Mouse (Mus musculus) kidney, postnatal 0 days (tissue): ENCODE results near the gene Ankdd1b. TPM values are rescaled to one million over a fixed set of nuclear protein-coding genes. Genes with fewer than 3 reads are reported as not detected.

Source experiments
- ATAC-seq: fragments of 200-750 bp; cut with Nextera tagmentation; replicated peaks from 2 replicates; pipeline ENCODE4 v1.8.0; 2017; ENCODE audit warnings: low read depth, moderate number of reproducible peaks, moderate TSS enrichment, moderate library complexity; ENCODE audit not compliant: low FRiP score
- DNase-seq: peaks from one replicate; pipeline ENCODE4 v3.0.0-alpha.2; 2016; ENCODE audit warnings: low spot score
- H3K27ac ChIP-seq: fragments of 300-500 bp; sonication (generic); 2 replicates; pipeline ENCODE4 v1.5.1; 2014; ENCODE audit warnings: mild to moderate bottlenecking
- H3K27me3 ChIP-seq: fragments of 300-500 bp; sonication (generic); 2 replicates; pipeline ENCODE4 v1.6.1; 2014; ENCODE audit warnings: low read length, mixed read lengths; ENCODE audit not compliant: insufficient read depth
- H3K36me3 ChIP-seq: fragments of 300-500 bp; sonication (generic); 2 replicates; pipeline ENCODE4 v1.6.1; 2014; ENCODE audit warnings: low read length, mixed read lengths; ENCODE audit not compliant: insufficient read depth
- H3K4me1 ChIP-seq: fragments of 300-500 bp; sonication (generic); replicated peaks from 2 replicates; pipeline ENCODE4 v1.6.1; 2014; ENCODE audit warnings: antibody characterized with exemption, low read length, mixed read lengths; ENCODE audit not compliant: insufficient read depth
- H3K4me2 ChIP-seq: fragments of 300-500 bp; sonication (generic); 2 replicates; pipeline ENCODE4 v1.6.1; 2014; ENCODE audit warnings: mild to moderate bottlenecking, low read length, moderate library complexity, mixed read lengths
- H3K4me3 ChIP-seq: fragments of 300-500 bp; sonication (generic); replicated peaks from 2 replicates; pipeline ENCODE4 v1.5.1; 2014; ENCODE audit warnings: low read depth, low read length
- H3K9ac ChIP-seq: fragments of 300-500 bp; sonication (generic); 2 replicates; pipeline ENCODE4 v1.6.1; 2014; ENCODE audit warnings: low read depth, low read length
- H3K9me3 ChIP-seq: fragments of 300-500 bp; sonication (generic); replicated peaks from 2 replicates; pipeline ENCODE4 v1.6.1; 2016; ENCODE audit warnings: low read length, inconsistent platforms, mixed read lengths
- CTCF ChIP-seq: IDR thresholded peaks from 2 replicates; pipeline ENCODE4 v1.5.1; 2016; ENCODE audit warnings: antibody characterized with exemption, low read depth, mild to moderate bottlenecking, moderate library complexity
- WGBS: fragments of 180-500 bp; shearing (Covaris S2); extraction: QIAGEN DNeasy Blood & Tissue Kit; methylation state at CpG from one replicate; pipeline ENCODE4 v1.1.7; 2014; 5-methylcytosine and 5-hydroxymethylcytosine counted together
- polyA plus RNA-seq: library from polyadenylated mRNA; unstranded; fragments of >200 nt; fragmentation: Nextera tagmentation; extraction: Ambion mirVana; gene quantifications from 2 replicates; pipeline ENCODE4 v1.2.1, GENCODE M21; 2015

Ankdd1b gene
- polyA plus RNA-seq, 1 experiment from 2014 or later = 0.32 TPM

- H3K36me3 ChIP-seq = peaks cover 22% of the 10 kb centered on the region
- no peaks in the 10 kb centered on the region for H3K9me3 ChIP-seq
- 88% methylated on average over 6 of the region's 6 CpGs for WGBS
These were observed 56.6 kb downstream of the Ankdd1b start for GRCm38 (mm10) chr13:96414384-96414783.

GRCm38 (mm10) chr13:96408786-96409185, 62.2 kb downstream of the Ankdd1b start:
- no peak for DNase-seq
- no peak overlapping the region for H3K27ac ChIP-seq
- no peaks in the 10 kb centered on the region for H3K4me1 ChIP-seq
- H3K9me3 ChIP-seq = no peaks in the 10 kb centered on the region
- H3K4me2 ChIP-seq = no peak overlapping the region
- no peak for TF ChIP-seq CTCF
- WGBS = 96% methylated on average over 1 of the region's 1 CpGs
- ATAC-seq = no peak
- H3K9ac ChIP-seq = no peak overlapping the region
- H3K36me3 ChIP-seq = peaks cover 29% of the 10 kb centered on the region
- no peaks in the 10 kb centered on the region for H3K27me3 ChIP-seq
- H3K4me3 ChIP-seq = no peak overlapping the region

More at GRCm38 (mm10) chr13:96414384-96414783, 56.6 kb downstream of the Ankdd1b start:
- H3K4me3 ChIP-seq = no peak overlapping the region
- no peak for DNase-seq
- H3K27me3 ChIP-seq = no peaks in the 10 kb centered on the region
- H3K4me1 ChIP-seq = no peaks in the 10 kb centered on the region
- no peak for ATAC-seq
- no peak overlapping the region for H3K27ac ChIP-seq
- H3K4me2 ChIP-seq = no peak overlapping the region
- TF ChIP-seq CTCF = no peak
- no peak overlapping the region for H3K9ac ChIP-seq

GRCm38 (mm10) chr13:96407040-96407439, 64.0 kb downstream of the Ankdd1b start:
- Histone ChIP-seq H3K27ac (no peak overlapping the region), H3K9me3 (no peaks in the 10 kb centered on the region)
- no peak; the same call in 1 of the 2 replicates for ATAC-seq

GRCm38 (mm10) chr13:96405518-96405917, 65.5 kb downstream of the Ankdd1b start:
- H3K9ac ChIP-seq = no peak overlapping the region
- ATAC-seq (no peak), DNase-seq (no peak)
- H3K36me3 ChIP-seq = peaks cover 39% of the 10 kb centered on the region
- no peak overlapping the region for H3K27ac ChIP-seq
- TF ChIP-seq CTCF = no peak
- 90% methylated on average over 2 of the region's 2 CpGs for WGBS
- no peak overlapping the region for H3K4me2 ChIP-seq
- no peaks in the 10 kb centered on the region for H3K27me3 ChIP-seq
- no peaks in the 10 kb centered on the region for H3K9me3 ChIP-seq
- H3K4me1 ChIP-seq = no peaks in the 10 kb centered on the region
- H3K4me3 ChIP-seq = no peak overlapping the region

More at GRCm38 (mm10) chr13:96407040-96407439, 64.0 kb downstream of the Ankdd1b start:
- Histone ChIP-seq H3K9ac (no peak overlapping the region), H3K4me2 (no peak overlapping the region), H3K36me3 (peaks cover 37% of the 10 kb centered on the region), H3K4me3 (no peak overlapping the region), H3K27me3 (no peaks in the 10 kb centered on the region), H3K4me1 (no peaks in the 10 kb centered on the region)
- TF ChIP-seq CTCF = peak; percentile 85
- peak; percentile 70 for DNase-seq
- WGBS = 68% methylated on average over 4 of the region's 4 CpGs

- DNase-seq (no peak), ATAC-seq (no peak)
- TF ChIP-seq CTCF = no peak
- Histone ChIP-seq H3K27me3 (no peaks in the 10 kb centered on the region), H3K9me3 (no peaks in the 10 kb centered on the region), H3K9ac (no peak overlapping the region), H3K4me3 (no peak overlapping the region), H3K4me1 (no peaks in the 10 kb centered on the region), H3K4me2 (no peak overlapping the region), H3K27ac (no peak overlapping the region), H3K36me3 (peaks cover 65% of the 10 kb centered on the region)
- WGBS = 92% methylated on average over 5 of the region's 5 CpGs
These were observed 69.7 kb downstream of the Ankdd1b start for GRCm38 (mm10) chr13:96401251-96401650.

GRCm38 (mm10) chr13:96389301-96389700, 81.7 kb downstream of the Ankdd1b start:
- Histone ChIP-seq H3K27me3 (no peaks in the 10 kb centered on the region), H3K9me3 (no peaks in the 10 kb centered on the region), H3K4me1 (peaks cover 10% of the 10 kb centered on the region; the same call in 1 of the 2 replicates), H3K4me2 (peak overlapping the region; percentile 72), H3K27ac (no peak overlapping the region), H3K36me3 (peaks cover 27% of the 10 kb centered on the region), H3K9ac (peak overlapping the region; percentile 89; the same call in 1 of the 2 replicates), H3K4me3 (peak overlapping the region; percentile 86)
- peak; percentile 8 for DNase-seq
- TF ChIP-seq CTCF = no peak
- no peak for ATAC-seq
- 8% methylated on average over 2 of the region's 2 CpGs for WGBS
